Mouse (Mus musculus): ENCODE data around the gene Olfr1263.

Gene Olfr1263

GRCm38 (mm10) chr2:90011831-90012230 lies at the start of gene Olfr1263:
Gene Olfr1263 (plus strand): TSS chr2:90012131.
- in situ Hi-C loops (cut with MboI; ENCODE audit: low pct_unique_long_range_greater_than_20kb in 1 of 2, low sequenced_read_pairs in 2 of 2, unreplicated experiment in 1 of 2): no loop called here

GRCm38 (mm10) chr2:89974184-89974583 lies 37.7 kb upstream of the Olfr1263 start, which contains the start of gene Olfr1260:
Gene Olfr1260 (plus strand): TSS chr2:89974340.
- in situ Hi-C loops (cut with MboI; ENCODE audit: low pct_unique_long_range_greater_than_20kb in 1 of 2, low sequenced_read_pairs in 2 of 2, unreplicated experiment in 1 of 2): no loop called here

- in situ Hi-C loops (cut with MboI; ENCODE audit: low pct_unique_long_range_greater_than_20kb in 1 of 2, low sequenced_read_pairs in 2 of 2, unreplicated experiment in 1 of 2): no loop called here
Observed at GRCm38 (mm10) chr2:89977709-89978108, 34.2 kb upstream of the Olfr1263 start.

GRCm38 (mm10) chr2:89990921-89991320 lies 21.0 kb upstream of the Olfr1263 start, which contains the start of gene Olfr1261:
Gene Olfr1261 (plus strand): TSS chr2:89991221.
- in situ Hi-C loops (cut with MboI; ENCODE audit: low pct_unique_long_range_greater_than_20kb in 1 of 2, low sequenced_read_pairs in 2 of 2, unreplicated experiment in 1 of 2): no loop called here

GRCm38 (mm10) chr2:89999845-90000244 lies 12.1 kb upstream of the Olfr1263 start, which contains the start of gene Olfr1262:
Gene Olfr1262 (plus strand): TSS chr2:90000145.
- in situ Hi-C loops (cut with MboI; ENCODE audit: low pct_unique_long_range_greater_than_20kb in 1 of 2, low sequenced_read_pairs in 2 of 2, unreplicated experiment in 1 of 2): no loop called here

- in situ Hi-C loops (cut with MboI; ENCODE audit: low pct_unique_long_range_greater_than_20kb in 1 of 2, low sequenced_read_pairs in 2 of 2, unreplicated experiment in 1 of 2): no loop called here
Observed at GRCm38 (mm10) chr2:90025477-90025876, 13.5 kb downstream of the Olfr1263 start, which contains the start of gene Olfr1264. Gene Olfr1264 (minus strand): TSS chr2:90025577.

GRCm38 (mm10) chr2:90035037-90035436 lies 23.1 kb downstream of the Olfr1263 start, which contains the start of gene Olfr1265:
Gene Olfr1265 (plus strand): TSS chr2:90035337.
- in situ Hi-C loops (cut with MboI; ENCODE audit: low pct_unique_long_range_greater_than_20kb in 1 of 2, low sequenced_read_pairs in 2 of 2, unreplicated experiment in 1 of 2): no loop called here

- in situ Hi-C loops (cut with MboI; ENCODE audit: low pct_unique_long_range_greater_than_20kb in 1 of 2, low sequenced_read_pairs in 2 of 2, unreplicated experiment in 1 of 2): no loop called here
Observed at GRCm38 (mm10) chr2:90063494-90063893, 51.6 kb downstream of the Olfr1263 start, which contains the start of gene Olfr140. Gene Olfr140 (minus strand): TSS chr2:90063594.
